Mouse (Mus musculus) gastrocnemius, postnatal 10 days (tissue): ENCODE measurements around the gene Ldlr. TPM values are rescaled to one million over a fixed set of nuclear protein-coding genes. Genes with fewer than 3 reads are reported as not detected.

ENCODE experiments used
- DNase-seq: peaks from one replicate; pipeline ENCODE4 v3.0.0; 2021; ENCODE audit warnings: mixed read lengths
- total RNA-seq, 2 experiments: library from RNA; stranded (reverse); gene quantifications; 2 replicates each; pipeline ENCODE4 v1.2.3; 2021

The Ldlr gene
- total RNA-seq, 2 experiments from 2014 or later = 11.4 to 11.8 TPM

GRCm38 (mm10) chr9:21725224-21726121 lies 2.2 kb downstream of the Ldlr start:
- no peak for DNase-seq

GRCm38 (mm10) chr9:21726218-21726975 lies 3.1 kb downstream of the Ldlr start:
- DNase-seq = no peak

GRCm38 (mm10) chr9:21728261-21728832 lies 5.1 kb downstream of the Ldlr start:
- no peak for DNase-seq

GRCm38 (mm10) chr9:21729264-21729663 lies 6.0 kb downstream of the Ldlr start:
- no peak for DNase-seq

- DNase-seq = no peak
Measured at GRCm38 (mm10) chr9:21732288-21732687, 9.0 kb downstream of the Ldlr start.

- no peak for DNase-seq
Measured at GRCm38 (mm10) chr9:21733446-21733845, 10.2 kb downstream of the Ldlr start.

GRCm38 (mm10) chr9:21733989-21734388 lies 10.7 kb downstream of the Ldlr start:
- no peak for DNase-seq

- DNase-seq = no peak
Measured at GRCm38 (mm10) chr9:21735126-21735525, 11.8 kb downstream of the Ldlr start.

GRCm38 (mm10) chr9:21736580-21736979 lies 13.3 kb downstream of the Ldlr start:
- DNase-seq = no peak

- DNase-seq = no peak
Measured at GRCm38 (mm10) chr9:21737188-21737587, 13.9 kb downstream of the Ldlr start.

- DNase-seq = no peak
Measured at GRCm38 (mm10) chr9:21738776-21739175, 15.5 kb downstream of the Ldlr start.

GRCm38 (mm10) chr9:21740427-21740826 lies 17.1 kb downstream of the Ldlr start:
- no peak for DNase-seq

GRCm38 (mm10) chr9:21741514-21741913 lies 18.2 kb downstream of the Ldlr start:
- no peak for DNase-seq

- DNase-seq = no peak
Measured at GRCm38 (mm10) chr9:21747238-21747774, 24.0 kb downstream of the Ldlr start.

GRCm38 (mm10) chr9:21748033-21748432 lies 24.8 kb downstream of the Ldlr start:
- DNase-seq = no peak

GRCm38 (mm10) chr9:21748491-21748890 lies 25.2 kb downstream of the Ldlr start:
- no peak for DNase-seq

- DNase-seq = no peak
Measured at GRCm38 (mm10) chr9:21749382-21750118, 26.3 kb downstream of the Ldlr start.

GRCm38 (mm10) chr9:21750370-21750769 lies 27.1 kb downstream of the Ldlr start:
- DNase-seq = no peak

GRCm38 (mm10) chr9:21751347-21751746 lies 28.1 kb downstream of the Ldlr start:
- DNase-seq = peak; percentile 49

GRCm38 (mm10) chr9:21752252-21752792 lies 29.0 kb downstream of the Ldlr start:
- DNase-seq = peak; percentile 41

GRCm38 (mm10) chr9:21754003-21754402 lies 30.7 kb downstream of the Ldlr start:
- peak; percentile 85 for DNase-seq
